Mouse (Mus musculus) kidney, postnatal 0 days (tissue): ENCODE data around the gene Top1. TPM values are rescaled to one million over a fixed set of nuclear protein-coding genes. Genes with fewer than 3 reads are reported as not detected.

Experiments used
- ATAC-seq: fragments of 200-750 bp; cut with Nextera tagmentation; replicated peaks from 2 replicates; pipeline ENCODE4 v1.8.0; 2017; ENCODE audit warnings: low read depth, moderate number of reproducible peaks, moderate TSS enrichment, moderate library complexity; ENCODE audit not compliant: low FRiP score
- DNase-seq: peaks from one replicate; pipeline ENCODE4 v3.0.0-alpha.2; 2016; ENCODE audit warnings: low spot score
- H3K27ac ChIP-seq: fragments of 300-500 bp; sonication (generic); 2 replicates; pipeline ENCODE4 v1.5.1; 2014; ENCODE audit warnings: mild to moderate bottlenecking
- H3K27me3 ChIP-seq: fragments of 300-500 bp; sonication (generic); 2 replicates; pipeline ENCODE4 v1.6.1; 2014; ENCODE audit warnings: low read length, mixed read lengths; ENCODE audit not compliant: insufficient read depth
- H3K36me3 ChIP-seq: fragments of 300-500 bp; sonication (generic); 2 replicates; pipeline ENCODE4 v1.6.1; 2014; ENCODE audit warnings: low read length, mixed read lengths; ENCODE audit not compliant: insufficient read depth
- H3K4me1 ChIP-seq: fragments of 300-500 bp; sonication (generic); replicated peaks from 2 replicates; pipeline ENCODE4 v1.6.1; 2014; ENCODE audit warnings: antibody characterized with exemption, low read length, mixed read lengths; ENCODE audit not compliant: insufficient read depth
- H3K4me2 ChIP-seq: fragments of 300-500 bp; sonication (generic); 2 replicates; pipeline ENCODE4 v1.6.1; 2014; ENCODE audit warnings: mild to moderate bottlenecking, low read length, moderate library complexity, mixed read lengths
- H3K4me3 ChIP-seq: fragments of 300-500 bp; sonication (generic); replicated peaks from 2 replicates; pipeline ENCODE4 v1.5.1; 2014; ENCODE audit warnings: low read depth, low read length
- H3K9ac ChIP-seq: fragments of 300-500 bp; sonication (generic); 2 replicates; pipeline ENCODE4 v1.6.1; 2014; ENCODE audit warnings: low read depth, low read length
- H3K9me3 ChIP-seq: fragments of 300-500 bp; sonication (generic); replicated peaks from 2 replicates; pipeline ENCODE4 v1.6.1; 2016; ENCODE audit warnings: low read length, inconsistent platforms, mixed read lengths
- CTCF ChIP-seq: IDR thresholded peaks from 2 replicates; pipeline ENCODE4 v1.5.1; 2016; ENCODE audit warnings: antibody characterized with exemption, low read depth, mild to moderate bottlenecking, moderate library complexity
- WGBS: fragments of 180-500 bp; shearing (Covaris S2); extraction: QIAGEN DNeasy Blood & Tissue Kit; methylation state at CpG from one replicate; pipeline ENCODE4 v1.1.7; 2014; 5-methylcytosine and 5-hydroxymethylcytosine counted together
- polyA plus RNA-seq: library from polyadenylated mRNA; unstranded; fragments of >200 nt; fragmentation: Nextera tagmentation; extraction: Ambion mirVana; gene quantifications from 2 replicates; pipeline ENCODE4 v1.2.1, GENCODE M21; 2015

The Top1 gene
- polyA plus RNA-seq, 1 experiment from 2014 or later, result 56.2 TPM

GRCm38 (mm10) chr2:160648097-160648496 is 2.4 kb downstream of the Top1 start:
- Histone ChIP-seq H3K36me3 (peaks cover 3% of the 10 kb centered on the region; the same call in 1 of the 2 replicates), H3K27ac (no peak overlapping the region), H3K4me1 (peaks cover 8% of the 10 kb centered on the region), H3K9me3 (no peaks in the 10 kb centered on the region), H3K4me3 (peak overlapping the region; percentile 100), H3K27me3 (no peaks in the 10 kb centered on the region), H3K4me2 (peak overlapping the region; percentile 55), H3K9ac (no peak overlapping the region)
- no peak for TF ChIP-seq CTCF
- DNase-seq (no peak), ATAC-seq (no peak)
- 35% methylated on average over 2 of the region's 2 CpGs for WGBS

GRCm38 (mm10) chr2:160649072-160649471 is 3.4 kb downstream of the Top1 start:
- Histone ChIP-seq H3K9ac (no peak overlapping the region), H3K4me2 (peak overlapping the region; percentile 55), H3K27ac (no peak overlapping the region), H3K27me3 (no peaks in the 10 kb centered on the region), H3K4me3 (0 out of 2 replicates have a peak overlapping the region, but pooled peaks have one; percentile 100), H3K4me1 (peaks cover 8% of the 10 kb centered on the region), H3K9me3 (no peaks in the 10 kb centered on the region), H3K36me3 (peaks cover 6% of the 10 kb centered on the region; the same call in 1 of the 2 replicates)
- no peak for DNase-seq
- WGBS, result 70% methylated on average over 2 of the region's 2 CpGs
- TF ChIP-seq CTCF, result no peak
- no peak for ATAC-seq

DNA sequence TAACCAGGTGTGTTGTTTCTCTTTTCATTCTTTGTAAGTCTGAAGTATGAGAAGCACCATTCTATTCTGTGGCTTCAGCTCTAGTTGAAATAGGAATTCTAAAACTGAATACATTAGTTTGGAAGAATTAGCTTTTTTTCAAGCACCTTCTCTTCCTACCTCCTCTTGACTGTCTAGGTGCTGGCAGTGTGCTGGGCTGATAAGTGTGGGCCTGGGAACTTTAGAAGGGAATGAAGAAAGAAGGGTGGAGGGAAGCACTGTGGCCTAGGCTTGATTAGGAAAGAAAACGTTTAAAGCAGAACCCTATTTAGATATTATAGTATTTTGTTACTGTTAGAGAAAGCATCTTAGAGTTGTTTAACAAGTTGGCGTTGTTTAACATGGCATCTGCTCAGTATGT is 5.5 kb downstream of the Top1 start:
- Histone ChIP-seq H3K36me3 (peaks cover 10% of the 10 kb centered on the region; the same call in 1 of the 2 replicates), H3K9me3 (no peaks in the 10 kb centered on the region), H3K4me2 (no peak overlapping the region), H3K27me3 (no peaks in the 10 kb centered on the region), H3K4me3 (no peak overlapping the region), H3K9ac (no peak overlapping the region), H3K4me1 (peaks cover 8% of the 10 kb centered on the region), H3K27ac (no peak overlapping the region)
- WGBS, result 68% methylated on average over 2 of the region's 2 CpGs
- ATAC-seq (no peak), DNase-seq (no peak)
- TF ChIP-seq CTCF, result no peak

DNA sequence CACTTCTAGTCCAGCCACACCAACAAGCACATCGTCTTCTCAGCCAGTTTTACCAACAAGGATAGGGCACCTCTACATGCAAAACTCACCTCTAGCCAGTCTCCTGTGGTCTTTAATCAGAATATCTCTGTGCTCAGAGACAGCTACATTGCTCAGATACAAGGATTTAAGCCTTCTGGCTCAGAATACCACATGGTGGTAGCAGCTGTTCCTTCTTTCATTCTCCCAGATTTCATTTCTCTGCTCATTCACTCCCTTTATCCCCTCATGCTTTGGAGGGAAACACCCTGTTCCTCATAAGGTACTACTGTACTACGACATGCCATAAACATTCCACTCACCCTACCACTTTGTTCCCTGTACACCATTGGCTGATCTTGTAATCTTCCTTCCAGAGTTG is 7.5 kb downstream of the Top1 start:
- no peak for TF ChIP-seq CTCF
- peaks cover 10% of the 10 kb centered on the region; the same call in 1 of the 2 replicates for H3K36me3 ChIP-seq
- H3K9ac ChIP-seq, result no peak overlapping the region
- no peaks in the 10 kb centered on the region for H3K9me3 ChIP-seq
- DNase-seq (no peak), ATAC-seq (no peak)
- H3K4me1 ChIP-seq, result peaks cover under 1% of the 10 kb centered on the region
- H3K27ac ChIP-seq, result no peak overlapping the region
- H3K4me3 ChIP-seq, result no peak overlapping the region
- 86% methylated on average over 2 of the region's 2 CpGs for WGBS
- H3K27me3 ChIP-seq, result no peaks in the 10 kb centered on the region
- H3K4me2 ChIP-seq, result no peak overlapping the region

DNA sequence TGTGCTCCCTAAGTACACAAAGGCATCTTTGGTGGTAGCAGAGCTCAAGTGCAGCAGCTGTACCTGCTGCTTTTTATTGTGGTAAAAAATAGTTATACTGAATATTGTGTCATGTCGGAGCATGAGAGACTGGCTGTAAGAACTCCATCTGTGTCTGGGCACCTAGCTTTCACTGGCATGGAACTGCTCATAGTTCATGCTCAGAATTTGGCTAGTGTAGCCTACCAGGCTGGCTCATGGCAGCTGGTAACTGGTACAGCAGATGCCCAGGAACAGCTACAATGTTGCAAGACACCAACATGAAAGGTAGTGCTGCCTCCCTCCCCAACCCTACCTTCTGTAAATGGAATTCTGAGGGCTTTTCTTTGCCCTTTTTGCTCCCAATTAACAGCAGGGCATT is 9.9 kb downstream of the Top1 start:
- ATAC-seq, result no peak
- no peak overlapping the region for H3K4me3 ChIP-seq

DNA sequence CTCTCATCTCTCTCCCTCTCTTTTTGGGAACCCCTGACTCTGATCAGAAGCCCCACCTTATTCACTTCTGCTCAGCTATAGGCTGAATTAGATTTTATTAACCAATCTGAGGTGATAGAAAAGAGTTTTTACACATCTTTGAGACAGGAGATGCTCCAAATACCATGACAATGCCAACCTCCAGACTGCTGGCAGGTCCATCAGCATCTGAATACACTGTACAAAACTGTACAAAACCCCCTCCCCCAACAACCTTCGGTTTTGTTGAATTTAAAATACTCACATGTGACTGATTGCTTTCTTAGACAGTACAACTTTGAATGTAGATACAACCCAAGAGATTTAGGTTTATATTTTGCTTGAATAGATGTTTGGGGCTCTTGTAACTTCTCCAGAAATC is 10.5 kb downstream of the Top1 start:
- H3K9me3 ChIP-seq, result no peaks in the 10 kb centered on the region
- DNase-seq (no peak), ATAC-seq (no peak)

More for the DNA sequence above, 9.9 kb downstream of the Top1 start:
- H3K27me3 ChIP-seq, result no peaks in the 10 kb centered on the region
- H3K27ac ChIP-seq, result no peak overlapping the region
- H3K9ac ChIP-seq, result no peak overlapping the region
- no peak for DNase-seq
- peaks cover 10% of the 10 kb centered on the region; the same call in 1 of the 2 replicates for H3K36me3 ChIP-seq
- no peaks in the 10 kb centered on the region for H3K9me3 ChIP-seq
- no peak for TF ChIP-seq CTCF
- no peaks in the 10 kb centered on the region for H3K4me1 ChIP-seq
- H3K4me2 ChIP-seq, result no peak overlapping the region
- 100% methylated on average over 1 of the region's 1 CpGs for WGBS

More for the DNA sequence above, 10.5 kb downstream of the Top1 start:
- no peak overlapping the region for H3K4me2 ChIP-seq
- no peaks in the 10 kb centered on the region for H3K27me3 ChIP-seq
- H3K4me1 ChIP-seq, result no peaks in the 10 kb centered on the region
- no peak overlapping the region for H3K27ac ChIP-seq
- peaks cover 10% of the 10 kb centered on the region; the same call in 1 of the 2 replicates for H3K36me3 ChIP-seq
- H3K9ac ChIP-seq, result no peak overlapping the region
- WGBS, result 87% methylated on average over 1 of the region's 1 CpGs
- no peak for TF ChIP-seq CTCF
- no peak overlapping the region for H3K4me3 ChIP-seq
